Mouse (Mus musculus): ENCODE data around the gene Phactr3.

- TF ChIP-seq CTCF (IDR thresholded peaks at IDR 0.05; ENCODE audit: insufficient read depth, low read depth, low read length), result no peak
- TF ChIP-seq POLR2A (IDR thresholded peaks at IDR 0.05; ENCODE audit: insufficient read depth, low read depth, low read length), result no peak
Measured at GRCm38 (mm10) chr2:178319766-178320165, 201.0 kb downstream of the Phactr3 start.

Data from olfactory bulb, adult 2 months (tissue).